Mouse (Mus musculus) frontal cortex, adult 2 months (tissue): ENCODE results near the gene Mtch1. TPM values are rescaled to one million over a fixed set of nuclear protein-coding genes. Genes with fewer than 3 reads are reported as not detected.
A peak's percentile ranks its signal among the peaks of the same experiment; 100 is the strongest.
"Not testable (repeated sequence)": the region's sequence is repeated elsewhere in the genome, so short reads cannot be mapped to it uniquely, and the experiment has no call there.

ENCODE experiments used
- DNase-seq, 2 experiments: peaks; one replicate each; pipeline ENCODE4 v3.0.0; 2022; ENCODE audit warnings: low spot score in 1 of 2; ENCODE audit errors: extremely low spot score in 1 of 2
- polyA plus RNA-seq: library from polyadenylated mRNA; depleted of rRNA; stranded (reverse); fragments of >200 nt; gene quantifications from 2 replicates; pipeline ENCODE4 v1.2.3, GENCODE M21; 2012; rRNA removed

The Mtch1 gene
- 548 and 552 TPM in 2 replicates for polyA plus RNA-seq

- DNase-seq, result peak; percentile 94 to 97
Observed at GRCm38 (mm10) chr17:29347645-29348256, at the start of gene Mtch1. TSS of gene Mtch1 (minus strand) at chr17:29347934.

GRCm38 (mm10) chr17:29396821-29397242 is 49.1 kb upstream of the Mtch1 start:
- DNase-seq, result peak; percentile 22 to 87

- no peak for DNase-seq
Observed at GRCm38 (mm10) chr17:29396056-29396799, 48.5 kb upstream of the Mtch1 start.

- no peak for DNase-seq
Observed at GRCm38 (mm10) chr17:29395381-29395780, 47.6 kb upstream of the Mtch1 start.

- not testable (repeated sequence) for DNase-seq
Observed at GRCm38 (mm10) chr17:29394761-29395160, 47.0 kb upstream of the Mtch1 start.

- DNase-seq, result no peak
Observed at GRCm38 (mm10) chr17:29394106-29394760, 46.5 kb upstream of the Mtch1 start.

- DNase-seq, result no peak
Observed at GRCm38 (mm10) chr17:29393335-29394089, 45.8 kb upstream of the Mtch1 start.

- DNase-seq, result no peak
Observed at GRCm38 (mm10) chr17:29391280-29391679, 43.5 kb upstream of the Mtch1 start.

GRCm38 (mm10) chr17:29388978-29389377 is 41.2 kb upstream of the Mtch1 start:
- no peak for DNase-seq

GRCm38 (mm10) chr17:29385746-29386145 is 38.0 kb upstream of the Mtch1 start:
- DNase-seq, result no peak

GRCm38 (mm10) chr17:29384850-29385438 is 37.2 kb upstream of the Mtch1 start:
- no peak for DNase-seq

GRCm38 (mm10) chr17:29383923-29384322 is 36.2 kb upstream of the Mtch1 start:
- DNase-seq, result no peak

- no peak for DNase-seq
Observed at GRCm38 (mm10) chr17:29382417-29382816, 34.7 kb upstream of the Mtch1 start.

GRCm38 (mm10) chr17:29381472-29381871 is 33.7 kb upstream of the Mtch1 start:
- DNase-seq, result peak in 1 of 2 experiments; percentile 65

GRCm38 (mm10) chr17:29380241-29380640 is 32.5 kb upstream of the Mtch1 start:
- no peak for DNase-seq

- no peak for DNase-seq
Observed at GRCm38 (mm10) chr17:29378056-29378455, 30.3 kb upstream of the Mtch1 start.

GRCm38 (mm10) chr17:29375871-29376270 is 28.1 kb upstream of the Mtch1 start:
- DNase-seq, result no peak

- DNase-seq, result peak; percentile 80 to 97
Observed at GRCm38 (mm10) chr17:29370984-29371723, 23.4 kb upstream of the Mtch1 start.

GRCm38 (mm10) chr17:29368726-29369125 is 21.0 kb upstream of the Mtch1 start:
- no peak for DNase-seq
